Mouse (Mus musculus): ENCODE data around the gene Cox8b.
A peak's percentile ranks its signal among the peaks of the same experiment; 100 is the strongest.

Gene Cox8b

DNA sequence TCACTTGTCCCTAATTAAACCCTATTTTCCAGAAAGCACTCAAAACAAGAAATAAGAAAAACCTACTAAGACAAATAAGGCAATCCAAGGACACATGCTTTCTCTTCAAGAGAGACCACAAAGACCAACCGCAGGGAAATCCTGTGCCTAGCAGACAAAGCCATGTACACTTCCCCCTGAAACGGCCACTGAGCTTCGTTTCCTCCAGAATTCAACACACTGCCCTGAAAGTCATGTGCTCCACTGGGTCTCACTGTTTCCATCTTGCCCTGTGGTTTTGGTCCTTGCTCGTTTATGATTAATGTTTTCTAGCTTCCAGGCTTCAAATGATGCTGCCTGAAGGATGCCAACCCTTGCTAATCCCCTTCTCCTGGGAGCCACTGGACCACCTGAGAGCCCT is 26.0 kb downstream of the Cox8b start:
- no peak for DNase-seq (ENCODE audit: low spot score in 2 of 2)

DNA sequence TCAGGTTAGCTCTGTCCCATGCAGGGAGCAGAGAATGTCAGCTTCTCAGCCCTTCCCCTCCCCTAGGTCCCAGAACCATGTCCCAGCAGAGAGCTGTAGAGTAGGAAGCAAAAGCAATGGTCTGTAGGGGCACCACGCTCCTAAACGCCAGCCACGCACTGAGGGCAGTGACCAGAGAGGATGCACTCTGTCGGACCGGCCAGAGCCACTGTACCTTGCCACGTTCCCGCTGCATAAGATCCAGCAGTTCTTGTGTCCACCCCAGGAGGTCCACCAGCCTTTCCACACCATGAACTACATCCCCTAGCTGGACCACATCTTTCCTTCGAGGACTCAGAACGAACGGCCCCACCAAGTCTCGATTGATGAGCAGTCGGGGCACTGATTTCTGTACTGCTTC is 35.5 kb downstream of the Cox8b start:
- DNase-seq (ENCODE audit: low spot score in 2 of 2), result no peak

DNA sequence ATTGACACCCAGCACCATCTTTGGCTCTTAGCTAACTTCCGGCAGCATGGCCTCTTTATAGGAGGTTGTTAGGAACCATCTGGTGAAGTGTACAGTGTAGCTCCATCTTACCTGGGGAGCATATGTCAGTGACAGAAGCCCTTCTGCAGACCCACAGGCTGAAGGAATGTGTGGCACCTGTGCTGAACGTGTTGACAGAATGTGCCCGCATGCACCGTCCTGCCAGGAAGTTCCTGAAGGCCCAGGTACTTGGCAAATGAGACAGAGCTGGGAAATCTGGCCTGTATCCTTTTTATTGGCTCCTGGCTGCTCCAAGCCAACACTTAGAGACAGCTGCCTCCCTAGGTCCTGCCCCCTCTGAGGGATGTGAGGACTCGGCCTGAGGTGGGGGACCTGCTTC is 39.5 kb downstream of the Cox8b start:
- DNase-seq (ENCODE audit: low spot score in 2 of 2), result no peak

DNA sequence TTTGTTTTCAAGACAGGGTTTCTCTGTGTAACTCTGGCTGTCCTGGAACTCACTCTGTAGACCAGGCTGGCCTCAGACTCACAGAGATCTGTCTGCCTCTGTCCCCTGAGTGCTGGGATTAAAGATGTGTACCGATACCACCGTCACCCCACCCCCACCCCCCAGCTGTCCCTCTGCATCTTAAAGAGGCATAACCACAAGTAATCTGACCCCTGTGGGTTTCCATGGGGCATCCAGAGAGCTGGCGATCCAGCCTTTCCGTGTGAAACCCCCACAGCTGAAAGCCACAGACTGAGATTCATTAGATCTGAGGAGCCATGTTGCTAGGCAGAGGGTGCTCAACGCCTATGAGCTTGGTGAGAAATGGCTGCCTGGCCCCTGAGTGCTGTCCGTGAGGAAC is 40.2 kb downstream of the Cox8b start:
- no peak for DNase-seq (ENCODE audit: low spot score in 2 of 2)

DNA sequence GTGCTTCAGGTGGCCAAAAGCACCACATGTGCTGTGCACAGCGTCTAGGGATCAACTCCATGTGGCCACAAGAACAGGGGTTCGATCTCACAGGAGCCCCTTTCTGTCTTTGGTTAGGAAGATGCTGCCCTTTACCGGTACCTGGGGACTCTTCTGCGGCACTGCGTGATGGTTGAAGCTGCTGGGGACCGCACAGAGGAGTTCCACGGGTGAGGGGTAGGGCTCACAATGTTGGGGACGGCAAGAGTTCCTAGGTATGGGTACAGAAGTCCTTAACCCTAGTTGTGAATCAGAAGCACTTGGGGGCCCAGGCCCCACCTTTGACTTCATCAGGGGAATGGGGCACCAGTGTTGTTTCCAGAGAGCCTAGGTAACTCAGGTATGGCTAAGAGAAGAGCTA is 41.5 kb downstream of the Cox8b start:
- no peak for DNase-seq (ENCODE audit: low spot score in 2 of 2)

DNA sequence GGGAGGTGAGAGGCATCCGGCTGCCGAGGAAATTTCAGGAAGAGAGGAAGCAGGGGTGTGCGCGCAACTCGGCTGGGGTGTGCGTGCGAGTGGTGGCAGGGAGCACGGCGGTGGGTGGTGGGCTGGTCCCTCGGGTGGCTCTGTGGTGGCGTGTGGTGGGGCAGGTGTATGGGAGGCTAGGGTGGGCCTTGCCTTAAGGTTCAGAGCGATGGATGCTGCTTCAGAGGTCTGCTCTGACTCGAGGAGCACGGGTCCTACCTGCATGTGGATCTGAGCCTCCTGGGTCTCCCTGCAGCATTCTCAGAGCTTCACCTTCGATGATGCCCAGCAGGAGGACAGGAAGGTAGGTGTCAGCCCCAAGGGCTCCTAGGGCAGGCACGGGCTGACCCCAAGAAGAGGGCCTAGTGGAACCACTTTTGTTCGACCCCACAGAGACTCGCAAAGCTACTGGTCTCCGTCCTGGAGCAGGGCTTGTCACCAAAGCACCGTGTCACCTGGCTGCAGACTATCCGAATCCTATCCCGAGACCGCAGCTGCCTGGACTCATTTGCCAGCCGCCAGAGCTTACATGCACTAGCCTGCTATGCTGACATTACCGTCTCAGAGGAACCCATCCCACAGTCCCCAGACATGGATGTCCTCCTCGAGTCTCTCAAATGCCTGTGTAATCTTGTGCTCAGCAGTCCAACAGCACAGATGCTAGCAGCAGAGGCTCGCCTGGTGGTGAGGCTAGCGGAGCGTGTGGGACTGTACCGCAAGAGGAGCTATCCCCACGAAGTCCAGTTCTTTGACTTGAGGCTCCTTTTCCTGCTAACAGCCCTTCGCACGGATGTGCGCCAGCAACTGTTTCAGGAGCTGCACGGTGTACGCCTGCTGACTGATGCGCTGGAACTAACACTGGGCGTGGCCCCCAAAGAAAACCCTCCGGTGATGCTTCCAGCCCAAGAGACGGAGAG is 42.4 kb downstream of the Cox8b start, which contains the start of gene Bet1l:
Gene Bet1l, minus strand, starts transcription at position 28 of the 956 bp plus-strand sequence.
- no peak for DNase-seq (ENCODE audit: low spot score in 2 of 2)

DNA sequence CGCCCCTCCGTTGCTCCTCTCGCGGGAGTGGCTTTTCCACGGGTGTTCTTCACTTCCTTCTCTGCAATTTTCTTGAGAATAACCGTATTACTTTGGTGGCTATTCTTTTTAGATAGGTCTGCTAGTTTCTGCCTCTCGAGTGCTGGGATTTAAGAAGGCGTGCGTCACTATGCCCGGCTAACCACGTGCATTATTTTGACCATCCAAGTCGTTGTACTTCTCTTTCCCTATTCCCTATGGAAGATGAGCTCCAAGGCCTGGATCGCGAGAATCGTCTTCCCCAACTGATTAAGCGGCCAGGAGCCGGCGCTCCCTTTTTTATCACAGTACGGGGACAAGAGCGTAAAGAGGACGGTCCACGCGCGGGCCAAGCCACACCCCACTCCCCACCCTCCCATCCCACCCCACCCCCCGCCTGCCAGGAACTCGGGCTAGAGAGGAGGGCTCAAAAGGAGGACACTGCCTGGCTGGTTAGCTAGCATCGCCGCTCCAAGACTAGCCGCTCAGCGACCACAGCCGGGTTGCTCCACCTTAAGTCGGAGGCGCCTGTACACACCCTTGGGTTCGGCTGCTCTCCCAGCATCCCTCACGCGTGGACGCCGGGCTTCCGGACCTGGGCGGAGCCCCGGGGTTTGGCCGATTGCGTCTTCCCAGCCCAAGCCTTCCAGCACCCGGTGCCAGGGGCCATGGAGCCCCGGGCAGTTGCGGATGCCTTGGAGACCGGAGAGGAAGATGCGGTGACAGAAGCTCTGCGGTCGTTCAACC is 43.3 kb downstream of the Cox8b start, which contains the start of gene Ric8a:
Gene Ric8a, plus strand, starts transcription at position 173 of the 765 bp plus-strand sequence.
- peak; percentile 85 to 86 for DNase-seq (ENCODE audit: low spot score in 2 of 2)

DNA sequence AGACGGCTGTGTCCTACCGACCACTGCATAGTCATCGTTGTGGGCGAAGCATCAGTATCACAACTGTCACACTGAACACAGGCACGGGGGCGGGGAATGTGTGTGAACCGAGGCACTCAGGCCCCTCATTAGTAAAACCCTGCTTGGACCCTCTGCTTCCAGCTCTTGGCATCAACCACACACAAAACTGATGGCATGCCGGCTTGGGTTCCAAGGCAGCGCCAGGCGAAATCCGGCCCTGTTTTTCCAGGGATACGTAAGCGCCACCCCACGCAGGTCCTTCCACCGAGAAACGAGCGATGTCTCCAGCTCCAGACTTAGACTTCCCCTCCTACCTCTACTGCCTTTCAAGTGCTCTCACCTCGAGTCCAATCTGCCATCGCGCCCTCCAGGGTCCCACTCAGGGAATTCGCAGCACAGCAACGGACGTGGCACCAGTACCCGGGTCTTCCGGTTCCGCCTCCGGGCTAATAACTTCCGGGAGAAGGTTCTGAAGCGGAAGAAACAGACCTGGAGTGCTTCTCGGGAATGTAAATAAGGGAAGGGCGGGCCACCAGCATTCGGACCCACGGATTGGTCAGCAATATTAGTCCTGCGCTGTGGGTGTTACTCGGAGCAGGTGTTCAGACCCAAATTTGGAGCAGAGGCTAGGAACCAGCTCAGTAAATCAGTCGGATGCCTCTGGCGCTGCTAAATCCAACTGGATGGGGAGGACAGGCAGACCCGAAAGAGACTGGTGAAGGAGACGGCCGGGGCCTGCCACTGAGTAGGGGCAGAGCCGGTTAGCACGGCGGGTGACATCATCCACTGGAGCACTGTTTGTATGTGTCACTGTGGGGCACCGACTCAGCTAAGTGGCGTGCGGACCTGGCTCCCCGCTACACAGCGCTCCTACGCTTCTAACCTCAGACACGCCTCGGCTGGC is 44.1 kb downstream of the Cox8b start, which contains the start of gene Gm45785:
Gene Gm45785, minus strand, starts transcription at position 472 of the 925 bp plus-strand sequence.
- peak; percentile 78 to 90 for DNase-seq (ENCODE audit: low spot score in 2 of 2)

DNA sequence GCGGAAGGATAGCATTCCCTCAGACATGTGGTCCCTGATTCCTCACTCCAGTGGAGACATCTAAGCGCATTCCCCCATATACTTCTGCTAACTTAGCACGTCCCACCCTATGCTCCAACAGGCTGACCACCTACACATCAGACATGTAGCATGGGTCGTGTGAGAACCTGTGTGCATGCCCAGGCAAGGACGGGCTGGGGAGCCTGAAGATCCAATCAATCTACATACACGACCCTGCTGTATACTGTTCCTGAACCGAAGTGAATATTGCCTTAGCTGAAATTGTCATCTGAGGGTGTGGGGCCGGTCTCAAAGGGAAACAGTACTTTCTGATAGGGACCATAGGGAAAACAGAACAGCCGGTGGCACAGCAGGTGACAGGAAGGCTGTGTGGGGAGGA is 45.1 kb downstream of the Cox8b start:
- DNase-seq (ENCODE audit: low spot score in 2 of 2), result no peak

DNA sequence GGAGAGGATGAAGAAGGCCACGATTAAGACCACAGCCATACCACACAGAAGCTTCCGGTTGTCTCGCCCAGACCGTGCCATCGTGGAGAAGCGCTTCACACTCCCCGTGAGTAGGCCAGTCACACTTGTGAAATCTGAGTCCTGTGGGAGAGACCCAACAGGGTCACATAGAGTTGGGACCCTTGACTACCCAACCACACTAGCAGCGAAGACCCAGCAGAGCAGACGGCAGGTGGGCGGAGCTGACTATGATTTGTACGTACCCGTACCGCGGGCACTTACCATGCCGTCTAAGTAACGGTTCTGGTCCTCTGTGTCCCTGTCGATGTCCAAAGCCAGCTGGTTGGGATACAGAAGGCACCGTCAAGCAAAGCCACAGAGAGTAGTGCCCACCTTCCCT is 45.8 kb downstream of the Cox8b start:
- no peak for DNase-seq (ENCODE audit: low spot score in 2 of 2)

DNA sequence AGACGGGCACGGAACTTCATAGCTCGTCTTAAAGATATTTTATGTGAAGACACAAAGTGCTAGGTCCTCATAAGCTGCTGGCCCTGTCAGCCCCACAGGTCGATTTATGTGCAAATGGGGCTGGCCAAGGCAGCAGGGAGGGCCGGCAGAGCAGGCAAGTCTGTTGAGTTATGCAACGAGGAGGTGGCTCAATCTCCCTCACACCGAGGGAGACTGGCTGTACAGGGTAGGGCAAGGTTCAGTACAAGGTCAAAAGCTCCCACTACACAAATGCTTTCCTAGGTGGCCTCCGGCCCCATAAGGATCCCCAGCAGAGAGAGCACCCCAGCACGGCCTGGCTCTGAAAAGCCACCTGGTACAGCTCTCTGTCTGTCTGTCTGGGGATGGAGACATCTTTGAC is 46.9 kb downstream of the Cox8b start:
- DNase-seq (ENCODE audit: low spot score in 2 of 2), result no peak

DNA sequence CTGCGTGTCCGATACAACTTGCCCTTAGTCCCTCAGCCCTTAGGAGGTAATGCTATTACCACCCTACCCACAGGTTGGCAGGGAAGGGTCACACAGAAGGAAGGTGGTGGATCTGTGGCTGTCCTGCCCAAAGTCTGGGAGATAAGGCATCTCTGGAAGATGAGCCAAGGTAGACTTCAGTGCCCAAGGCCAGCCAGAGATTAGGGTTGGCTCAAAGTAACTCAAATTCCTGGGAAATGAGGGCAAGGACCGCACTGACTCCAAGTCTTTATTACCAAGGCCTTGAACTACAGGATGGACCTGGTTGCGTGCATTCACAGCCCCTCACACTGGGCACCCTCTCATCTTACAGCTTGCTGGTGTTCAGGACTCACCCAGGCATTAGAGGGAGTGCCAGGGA is 48.3 kb downstream of the Cox8b start:
- no peak for DNase-seq (ENCODE audit: low spot score in 2 of 2)
